Mouse (Mus musculus) CH12.LX (cell line): ENCODE measurements around the gene Mpst. TPM values are rescaled to one million over a fixed set of nuclear protein-coding genes. Genes with fewer than 3 reads are reported as not detected.

Source experiments
- DNase-seq: peaks from one replicate; pipeline ENCODE4 v3.0.0-alpha.2; 2013; ENCODE audit errors: extremely low read depth
- H3K27ac ChIP-seq: 2 replicates; pipeline ENCODE4 v1.5.1; 2012; ENCODE audit warnings: low read depth, mild to moderate bottlenecking, control low read depth, moderate library complexity; ENCODE audit not compliant: insufficient read depth
- H3K27me3 ChIP-seq: replicated peaks from 2 replicates; pipeline ENCODE3; 2012; ENCODE audit warnings: inconsistent platforms
- H3K36me3 ChIP-seq, 2 experiments: replicated peaks in 1 of 2; 2 replicates each; pipeline versions ENCODE3 to v1.6.1; 2012; ENCODE audit warnings: inconsistent platforms in 1 of 2, low read length in 1 of 2, mild to moderate bottlenecking in 1 of 2, mixed read lengths in 1 of 2, moderate library complexity in 1 of 2; ENCODE audit not compliant: control insufficient read depth in 1 of 2, insufficient read depth in 1 of 2
- H3K4me1 ChIP-seq, 2 experiments: 2 replicates each; pipeline ENCODE4 v1.6.1; 2012; ENCODE audit warnings: inconsistent platforms in 1 of 2, moderate library complexity in 1 of 2; ENCODE audit not compliant: insufficient read depth in 2 of 2, control insufficient read depth in 1 of 2
- H3K4me2 ChIP-seq: 2 replicates; pipeline ENCODE4 v1.6.1; 2012; ENCODE audit warnings: low read depth, mild to moderate bottlenecking, control low read depth; ENCODE audit not compliant: poor library complexity, insufficient read depth, severe bottlenecking
- H3K4me3 ChIP-seq, 3 experiments: fragments of 150-350 bp in 1 of 3; sonication (generic) in 1 of 3; replicated peaks in 1 of 3; 2 replicates each; pipeline versions ENCODE3 to v1.5.1; 2011 to 2012; ENCODE audit warnings: low read depth in 2 of 3, low read length in 2 of 3, mild to moderate bottlenecking in 2 of 3, moderate library complexity in 2 of 3, control low read depth in 1 of 3, improper control_type of control experiment in 1 of 3, inconsistent platforms in 1 of 3, mixed read lengths in 1 of 3; ENCODE audit not compliant: poor library complexity in 1 of 3
- H3K79me2 ChIP-seq: replicated peaks from 2 replicates; pipeline ENCODE4 v1.6.1; 2012; ENCODE audit warnings: mild to moderate bottlenecking, moderate library complexity; ENCODE audit not compliant: control insufficient read depth, poor library complexity, insufficient read depth, severe bottlenecking; ENCODE audit errors: extremely low read depth
- H3K9ac ChIP-seq: 2 replicates; pipeline ENCODE4 v1.6.1; 2012; ENCODE audit warnings: low read depth, mild to moderate bottlenecking, control low read depth, moderate library complexity; ENCODE audit not compliant: insufficient read depth
- H3K9me3 ChIP-seq: replicated peaks from 2 replicates; pipeline ENCODE3; 2012; ENCODE audit warnings: low read length, inconsistent platforms, mixed read lengths
- CHD1 ChIP-seq: IDR thresholded peaks from 2 replicates; pipeline ENCODE4 v1.6.1; 2012; ENCODE audit warnings: low read depth, low read length, improper control_type of control experiment, inconsistent platforms
- CHD2 ChIP-seq: IDR thresholded peaks from 2 replicates; pipeline ENCODE4 v1.6.1; 2011; ENCODE audit warnings: low read length, improper control_type of control experiment
- CTCF ChIP-seq, 2 experiments: IDR thresholded peaks in 1 of 2; conservative IDR thresholded peaks in 1 of 2; 2 replicates each; pipeline ENCODE4 v1.5.1; 2011 to 2012; ENCODE audit warnings: low read depth in 2 of 2, low read length in 2 of 2, improper control_type of control experiment in 1 of 2, inconsistent platforms in 1 of 2, mild to moderate bottlenecking in 1 of 2, moderate library complexity in 1 of 2
- E2F4 ChIP-seq: IDR thresholded peaks from 2 replicates; pipeline ENCODE4 v1.6.1; 2011; ENCODE audit warnings: low read depth, low read length, improper control_type of control experiment; ENCODE audit not compliant: insufficient replicate concordance
- ELF1 ChIP-seq: IDR thresholded peaks from 2 replicates; pipeline ENCODE4 v1.6.1; 2014; ENCODE audit warnings: low read depth, mild to moderate bottlenecking, inconsistent platforms, low read length, improper control_type of control experiment
- EP300 ChIP-seq: IDR thresholded peaks from 2 replicates; pipeline ENCODE4 v1.6.1; 2011; ENCODE audit warnings: low read length, improper control_type of control experiment
- ETS1 ChIP-seq: conservative IDR thresholded peaks from 2 replicates; pipeline ENCODE4 v1.6.1; 2012; ENCODE audit warnings: low read depth, mild to moderate bottlenecking, inconsistent platforms, low read length, improper control_type of control experiment, moderate library complexity
- HCFC1 ChIP-seq: IDR thresholded peaks from 2 replicates; pipeline ENCODE4 v1.6.1; 2012; ENCODE audit warnings: low read depth, mild to moderate bottlenecking, inconsistent platforms, low read length, improper control_type of control experiment
- IRF4 ChIP-seq: IDR thresholded peaks from 2 replicates; pipeline ENCODE4 v1.6.1; 2014; ENCODE audit warnings: low read depth, mild to moderate bottlenecking, inconsistent platforms, low read length, improper control_type of control experiment
- JUN ChIP-seq: IDR thresholded peaks from 2 replicates; pipeline ENCODE4 v1.6.1; 2011; ENCODE audit warnings: low read depth, mild to moderate bottlenecking, low read length, improper control_type of control experiment, moderate library complexity; ENCODE audit not compliant: insufficient read depth
- KAT2A ChIP-seq: IDR thresholded peaks from 2 replicates; pipeline ENCODE4 v1.6.1; 2012; ENCODE audit warnings: low read length, improper control_type of control experiment, inconsistent platforms; ENCODE audit not compliant: insufficient replicate concordance
- MAFK ChIP-seq: IDR thresholded peaks from 2 replicates; pipeline ENCODE4 v1.6.1; 2011; ENCODE audit warnings: low read length, improper control_type of control experiment; ENCODE audit not compliant: insufficient replicate concordance
- MAX ChIP-seq: IDR thresholded peaks from 2 replicates; pipeline ENCODE4 v1.6.1; 2011; ENCODE audit warnings: low read length, improper control_type of control experiment
- MAZ ChIP-seq: IDR thresholded peaks from 2 replicates; pipeline ENCODE4 v1.6.1; 2012; ENCODE audit warnings: low read depth, mild to moderate bottlenecking, inconsistent platforms, low read length, improper control_type of control experiment, moderate library complexity
- MEF2A ChIP-seq: IDR thresholded peaks from 2 replicates; pipeline ENCODE4 v1.6.1; 2014; ENCODE audit warnings: low read depth, mild to moderate bottlenecking, inconsistent platforms, low read length, improper control_type of control experiment, borderline replicate concordance
- PAX5 ChIP-seq: IDR thresholded peaks from 2 replicates; pipeline ENCODE4 v1.6.1; 2012; ENCODE audit warnings: low read length, inconsistent platforms, mixed read lengths
- POLR2A ChIP-seq: IDR thresholded peaks from 2 replicates; pipeline ENCODE4 v1.6.1; 2011; ENCODE audit warnings: low read depth, mild to moderate bottlenecking, improper control_type of control experiment, low read length
- POLR2AphosphoS2 ChIP-seq: IDR thresholded peaks from 2 replicates; pipeline ENCODE4 v1.6.1; 2011; ENCODE audit warnings: low read depth, low read length, improper control_type of control experiment
- RAD21 ChIP-seq: IDR thresholded peaks from 2 replicates; pipeline ENCODE4 v1.6.1; 2011; ENCODE audit warnings: low read depth, mild to moderate bottlenecking, low read length, improper control_type of control experiment, moderate library complexity
- SIN3A ChIP-seq: IDR thresholded peaks from 2 replicates; pipeline ENCODE4 v1.6.1; 2012; ENCODE audit warnings: low read length, improper control_type of control experiment, inconsistent platforms
- SMC3 ChIP-seq: IDR thresholded peaks from 2 replicates; pipeline ENCODE4 v1.6.1; 2011; ENCODE audit warnings: low read depth, low read length, improper control_type of control experiment
- TBP ChIP-seq: conservative IDR thresholded peaks from 2 replicates; pipeline ENCODE4 v1.6.1; 2011; ENCODE audit warnings: low read depth, low read length, improper control_type of control experiment
- TCF12 ChIP-seq: IDR thresholded peaks from 2 replicates; pipeline ENCODE4 v1.6.1; 2014; ENCODE audit warnings: low read depth, mild to moderate bottlenecking, inconsistent platforms, low read length, improper control_type of control experiment
- USF1 ChIP-seq: IDR thresholded peaks from 2 replicates; pipeline ENCODE4 v1.6.1; 2014; ENCODE audit warnings: low read depth, mild to moderate bottlenecking, inconsistent platforms, low read length, improper control_type of control experiment
- ZC3H11A ChIP-seq: IDR thresholded peaks from 2 replicates; pipeline ENCODE4 v1.6.1; 2012; ENCODE audit warnings: low read depth, mild to moderate bottlenecking, inconsistent platforms, low read length, improper control_type of control experiment
- ZMIZ1 ChIP-seq: IDR thresholded peaks from 2 replicates; pipeline ENCODE4 v1.6.1; 2012; ENCODE audit warnings: low read depth, mild to moderate bottlenecking, inconsistent platforms, low read length, improper control_type of control experiment
- ZNF384 ChIP-seq: IDR thresholded peaks from 2 replicates; pipeline ENCODE4 v1.6.1; 2012; ENCODE audit warnings: low read depth, low read length, improper control_type of control experiment, inconsistent platforms
- dilution Hi-C: fragments of 300-500 bp; cut with MboI; formaldehyde crosslinking; loops from 2 replicates; pipeline ENCODE4 v1.14.3; 2020; ENCODE audit warnings: low sequenced_read_pairs; ENCODE audit not compliant: extremely low pct_unique_long_range_greater_than_20kb, extremely low pct_ligation_motif_present
- in situ Hi-C: fragments of 300-500 bp; cut with MboI; formaldehyde crosslinking; loops from 3 replicates; pipeline ENCODE4 v1.14.3; 2019; ENCODE audit warnings: low sequenced_read_pairs, low pct_ligation_motif_present, low pct_unique_long_range_greater_than_20kb, mixed read lengths
- polyA plus RNA-seq: library from polyadenylated mRNA; unstranded; fragments of >175 nt; gene quantifications from 2 replicates; pipeline ENCODE4 v1.2.1, GENCODE M21; 2012; ENCODE audit warnings: low read depth; ENCODE audit not compliant: insufficient read length
- total RNA-seq, 2 experiments: library from RNA; depleted of rRNA; stranded (reverse); fragments of 300-350 nt in 1 of 2; fragments of >200 nt in 1 of 2; gene quantifications; 2 replicates each; pipeline ENCODE4 v1.2.3; 2012 to 2014

Gene Mpst
- total and polyA plus RNA-seq, 3 experiments, result 24.4 to 46.3 (median 27.0) TPM

DNA sequence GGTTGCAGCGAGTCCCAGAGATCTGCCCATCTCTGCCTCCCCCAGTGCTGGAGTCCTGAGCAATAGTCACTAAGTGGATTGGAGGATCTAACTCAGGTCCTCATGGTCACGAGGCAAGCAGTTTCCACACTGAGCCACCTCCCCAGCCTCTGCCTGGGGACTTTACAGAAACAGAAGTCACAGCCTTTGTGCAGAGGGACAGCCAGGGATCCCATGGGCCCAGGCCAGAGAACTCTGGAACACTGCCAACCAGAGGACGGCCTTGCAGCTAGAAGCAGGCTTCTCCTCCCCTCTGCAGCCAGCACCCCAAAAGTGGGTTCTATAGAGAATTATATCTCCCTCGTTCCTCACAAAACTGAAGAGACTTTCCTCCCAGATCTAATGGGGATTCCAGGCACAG, 4.3 kb upstream of the Mpst start:
- Histone ChIP-seq H3K4me1 (peaks cover 3 to 8% of the 10 kb centered on the region in 2 experiments), H3K27me3 (peaks cover 48% of the 10 kb centered on the region), H3K27ac (no peak overlapping the region), H3K79me2 (no peaks in the 10 kb centered on the region)
- no peak for DNase-seq
- TF ChIP-seq HCFC1, result no peak
- TF ChIP-seq ELF1, result no peak
- TF ChIP-seq SMC3, result no peak
- no peak for TF ChIP-seq CHD1
- TF ChIP-seq TCF12, result no peak
- no peak for TF ChIP-seq USF1
- no peak for TF ChIP-seq TBP
- TF ChIP-seq SIN3A, result no peak
- TF ChIP-seq, all 38 proteins: peak for 0
- Histone ChIP-seq H3K9ac (no peak overlapping the region), H3K4me2 (no peak overlapping the region), H3K9me3 (no peaks in the 10 kb centered on the region), H3K36me3 (no peaks in the 10 kb centered on the region), H3K4me3 (no peak overlapping the region)
- in situ Hi-C loops (no loop called here), dilution Hi-C loops (no loop called here)

DNA sequence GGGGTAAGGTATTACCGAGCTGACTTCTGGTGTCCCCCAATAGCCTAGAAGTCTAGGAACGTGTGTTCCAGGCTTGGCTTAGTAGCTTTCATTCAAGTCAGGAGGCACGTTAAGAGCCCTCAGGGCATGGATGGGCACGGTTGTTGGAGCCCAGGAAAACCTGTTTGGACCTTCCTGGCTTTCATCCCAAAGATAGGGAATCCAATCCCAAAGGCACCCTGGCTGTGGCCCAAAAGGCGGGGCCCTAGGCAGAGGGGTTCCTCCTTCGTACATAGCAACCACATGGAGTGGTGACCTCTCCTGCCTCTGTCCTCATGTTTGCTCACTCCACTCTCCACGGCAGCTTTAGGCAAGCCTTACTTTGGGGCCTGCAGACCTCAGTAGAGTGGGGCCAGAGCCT, 3.8 kb upstream of the Mpst start:
- Histone ChIP-seq H3K36me3 (no peaks in the 10 kb centered on the region), H3K79me2 (no peaks in the 10 kb centered on the region), H3K27me3 (peaks cover 44% of the 10 kb centered on the region), H3K4me2 (no peak overlapping the region), H3K4me1 (peaks cover 3 to 13% of the 10 kb centered on the region in 2 experiments), H3K9ac (no peak overlapping the region), H3K9me3 (no peaks in the 10 kb centered on the region), H3K27ac (no peak overlapping the region), H3K4me3 (no peak overlapping the region)
- DNase-seq, result no peak
- TF ChIP-seq CTCF (conservative IDR thresholded peaks at IDR 0.05 in 1 of 2, IDR thresholded peaks at IDR 0.05 in 1 of 2; ENCODE audit: low read depth in 2 of 2, low read length in 2 of 2) (no peak), ZNF384 (no peak), MAFK (no peak), JUN (no peak), IRF4 (no peak), PAX5 (no peak), ZC3H11A (no peak), ZMIZ1 (no peak), EP300 (no peak), CHD2 (no peak), MAZ (no peak), E2F4 (no peak), POLR2A (no peak), MEF2A (no peak), RAD21 (no peak), KAT2A (no peak), MAX (no peak), ETS1 (no peak), POLR2AphosphoS2 (no peak)
- in situ Hi-C loops, result no loop called here
- dilution Hi-C loops, result no loop called here
